Mouse (Mus musculus) neutrophil, adult 5-6 weeks (primary cell): Measurements from ENCODE around the gene Csde1. TPM values are rescaled to one million over a fixed set of nuclear protein-coding genes. Genes with fewer than 3 reads are reported as not detected.
A peak's percentile ranks its signal among the peaks of the same experiment; 100 is the strongest.

ENCODE experiments used
- ATAC-seq: fragments of 151-379, 151-347 bp; 2 replicates; pipeline ENCODE4 v1.8.0; 2017; ENCODE audit warnings: mild to moderate bottlenecking, moderate TSS enrichment; ENCODE audit not compliant: insufficient number of reproducible peaks, poor library complexity, low FRiP score, severe bottlenecking; ENCODE audit errors: extremely low read depth
- total RNA-seq: library from RNA; stranded (forward); fragments of 200-1000 nt; gene quantifications from 2 replicates; pipeline ENCODE4 v1.2.3, GENCODE M21; 2017

Csde1 gene
- total RNA-seq, result 562 and 607 TPM in 2 replicates

GRCm38 (mm10) chr3:103020249-103020942 lies at the start of gene Csde1:
Gene Csde1 (plus strand): TSS chr3:103020426.
- peak; percentile 89 for ATAC-seq

DNA sequence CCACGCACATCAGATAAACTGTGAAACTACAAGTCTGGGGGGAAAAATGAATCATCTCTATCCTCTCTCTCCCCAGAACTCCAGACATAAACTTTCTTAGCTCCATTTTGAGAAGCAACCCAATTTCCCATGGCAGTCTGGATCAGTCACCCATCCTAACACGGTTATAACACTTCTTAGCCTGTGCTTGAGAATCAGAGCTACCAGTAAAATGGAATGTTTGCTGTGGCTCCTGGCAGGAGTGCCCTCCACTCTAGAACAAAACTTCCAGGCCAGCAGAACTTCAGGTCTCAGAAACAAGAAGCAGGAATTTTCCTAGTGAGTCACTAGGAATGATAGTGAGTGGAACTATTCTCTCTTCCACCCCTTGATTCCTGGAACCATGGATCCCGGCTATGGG lies 49.7 kb upstream of the Csde1 start:
- no peak for ATAC-seq

- no peak for ATAC-seq
Measured at GRCm38 (mm10) chr3:102976906-102977305, 43.3 kb upstream of the Csde1 start.

DNA sequence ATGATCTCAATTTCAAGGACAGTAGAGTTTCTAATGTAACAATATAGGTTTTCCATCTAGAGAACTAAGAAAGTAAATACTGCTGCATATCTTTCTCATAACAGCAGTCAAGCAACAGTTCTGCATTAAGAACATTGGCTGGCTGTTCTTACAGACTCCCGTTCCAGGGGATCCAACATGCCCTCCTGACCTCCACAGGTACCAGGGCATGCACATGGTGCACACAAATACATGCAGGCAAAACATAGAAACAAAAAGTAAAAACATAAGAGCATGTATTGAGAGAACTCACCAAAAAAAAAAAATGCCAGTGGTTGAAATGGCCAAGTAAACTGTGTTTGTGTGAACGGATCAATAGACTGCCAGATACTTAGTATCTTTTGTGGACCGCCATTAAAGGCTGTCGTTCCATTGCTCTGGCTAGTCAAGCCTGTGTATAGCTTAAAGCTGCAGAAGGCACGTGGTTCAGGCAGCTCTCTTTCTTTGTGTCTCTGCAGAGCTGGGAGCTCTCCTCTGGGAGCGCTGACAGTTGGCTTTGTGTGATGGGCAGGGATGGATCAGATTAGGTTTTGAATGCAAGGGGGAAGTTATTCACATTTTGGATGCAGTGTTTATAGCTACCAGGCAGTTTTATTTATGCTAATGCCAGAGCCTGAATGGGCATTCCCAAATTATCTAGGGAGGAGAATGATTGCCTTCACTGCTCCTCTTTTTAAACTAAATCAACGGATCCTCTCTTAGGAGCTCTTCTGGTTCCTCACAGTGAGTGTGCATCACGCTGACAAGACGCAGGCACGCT lies 40.5 kb upstream of the Csde1 start:
- ATAC-seq, result no peak

DNA sequence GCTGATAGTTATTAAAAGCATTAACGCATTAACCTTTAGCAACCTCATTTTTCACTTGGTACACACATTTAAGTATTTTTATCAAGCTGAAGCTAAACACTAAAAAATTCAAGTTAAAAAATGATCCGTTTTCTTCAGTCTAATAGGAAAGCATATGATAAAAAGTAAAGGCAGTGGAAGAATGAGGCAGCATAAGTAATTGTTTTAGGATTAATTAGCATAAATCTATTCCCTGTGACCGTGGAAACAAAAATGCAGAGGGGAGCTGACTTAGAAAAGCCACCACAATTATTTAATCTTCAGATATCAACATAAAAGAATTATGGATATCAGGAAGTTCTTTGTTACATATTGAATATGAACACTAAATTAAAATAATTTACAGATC lies 39.9 kb upstream of the Csde1 start:
- ATAC-seq, result no peak

GRCm38 (mm10) chr3:102991041-102991440 lies 29.2 kb upstream of the Csde1 start:
- no peak for ATAC-seq

GRCm38 (mm10) chr3:102992936-102993335 lies 27.3 kb upstream of the Csde1 start:
- no peak for ATAC-seq

DNA sequence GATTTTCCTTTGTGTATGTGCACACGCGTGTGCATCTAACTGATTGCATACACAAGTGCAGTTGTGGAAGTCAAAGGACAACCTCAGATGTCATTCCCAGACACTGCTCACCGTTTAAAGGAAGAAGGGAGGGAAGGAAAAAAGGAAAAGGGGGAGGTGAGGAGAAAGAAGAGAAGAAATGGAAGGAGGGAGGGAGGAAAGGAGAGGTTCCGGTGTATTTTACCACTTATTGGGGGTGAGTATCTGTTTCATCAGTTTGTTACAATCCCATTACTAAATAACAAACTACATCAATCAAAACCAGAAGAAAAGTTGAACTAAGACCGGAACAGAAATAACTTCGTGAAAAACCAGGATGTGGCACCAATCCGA lies 25.0 kb upstream of the Csde1 start:
- ATAC-seq, result no peak

GRCm38 (mm10) chr3:102995605-102996321 lies 24.5 kb upstream of the Csde1 start, which contains the start of gene Sike1:
Gene Sike1 (plus strand): TSS chr3:102995708.
- peak; percentile 92 for ATAC-seq

GRCm38 (mm10) chr3:102997036-102997435 lies 23.2 kb upstream of the Csde1 start:
- ATAC-seq, result no peak

DNA sequence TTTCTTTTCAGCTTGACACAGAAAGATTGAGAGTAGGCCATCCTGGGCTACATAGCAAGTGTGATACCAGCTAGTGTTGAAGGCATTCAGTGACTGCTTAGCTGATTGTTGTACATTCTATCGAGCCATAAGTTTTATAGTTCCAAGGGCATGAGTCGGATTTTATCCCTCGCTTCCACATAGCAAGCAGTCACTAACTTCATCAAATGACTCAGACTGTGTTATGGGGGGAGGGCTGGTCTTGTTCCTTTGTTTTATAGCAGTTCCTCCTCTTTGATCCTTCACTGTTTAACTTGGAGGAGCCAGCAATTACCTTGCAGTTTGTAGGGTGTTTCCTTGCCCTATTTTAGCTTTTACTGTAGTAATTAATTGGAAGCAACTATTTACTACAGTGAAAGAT lies 22.6 kb upstream of the Csde1 start:
- ATAC-seq, result no peak

DNA sequence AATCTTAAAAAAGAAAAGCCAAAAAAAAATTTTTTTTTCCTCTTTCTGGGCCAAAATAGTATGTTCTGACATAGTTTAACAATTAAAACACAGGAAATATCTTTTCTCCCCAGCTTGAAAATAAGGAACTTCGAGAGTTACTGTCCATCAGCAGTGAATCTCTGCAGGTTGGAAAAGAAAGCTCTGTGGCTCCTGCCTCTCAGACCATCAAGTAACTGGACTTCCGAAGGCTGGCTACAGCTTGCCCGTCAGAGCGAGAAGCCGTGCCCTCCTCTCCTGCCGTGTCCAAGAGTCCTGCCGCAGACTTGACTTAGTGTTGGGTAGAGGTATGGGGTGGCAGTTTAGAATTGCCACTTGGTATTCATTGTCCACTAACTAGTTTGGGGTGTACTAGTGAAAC lies 18.6 kb upstream of the Csde1 start:
- ATAC-seq, result no peak

DNA sequence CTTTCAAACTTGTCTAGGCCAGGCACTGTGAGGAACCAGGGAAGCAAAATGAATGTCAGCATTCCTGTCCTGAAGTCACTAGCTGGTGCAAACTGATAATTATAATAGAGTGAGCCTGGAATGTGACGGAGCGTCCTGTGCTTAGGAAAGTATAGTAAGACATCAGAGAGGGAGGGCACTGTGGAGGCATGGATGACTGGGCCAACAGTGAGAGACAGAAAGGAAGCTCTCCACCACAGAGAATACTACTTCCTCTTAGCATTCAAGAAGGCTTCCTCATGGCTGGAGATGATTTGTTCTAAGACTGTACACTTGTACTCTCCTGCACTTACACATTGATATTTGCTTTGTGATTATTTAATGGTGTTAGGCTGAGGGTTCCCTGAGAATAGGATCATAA lies 2.9 kb upstream of the Csde1 start:
- ATAC-seq, result peak; percentile 61

DNA sequence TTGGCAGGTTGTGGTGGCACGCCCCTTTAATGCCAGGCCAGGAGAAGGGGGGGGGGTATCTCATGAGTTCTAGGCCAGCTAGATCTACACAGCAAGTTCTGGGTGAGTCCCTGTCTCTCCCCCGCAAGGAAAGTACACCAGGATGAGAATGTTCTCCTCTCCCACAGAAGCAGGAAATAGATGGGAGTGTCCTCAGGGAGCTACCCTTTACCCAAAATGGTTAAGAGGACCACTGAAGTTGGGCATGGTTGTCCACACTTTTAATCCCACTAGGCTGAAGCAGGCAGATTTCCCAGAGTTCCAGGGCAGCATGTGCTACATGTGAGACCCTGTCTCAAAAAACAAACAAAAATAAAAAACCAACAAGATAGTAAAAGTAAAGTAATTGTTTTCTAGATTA lies 764 bp upstream of the Csde1 start:
- ATAC-seq, result no peak

- peak; percentile 68 for ATAC-seq
Measured at GRCm38 (mm10) chr3:103020943-103021638, 865 bp downstream of the Csde1 start.

- peak; percentile 62 for ATAC-seq
Measured at GRCm38 (mm10) chr3:103026174-103026573, 5.9 kb downstream of the Csde1 start.

GRCm38 (mm10) chr3:103040285-103040684 lies 20.1 kb downstream of the Csde1 start:
- ATAC-seq, result no peak

DNA sequence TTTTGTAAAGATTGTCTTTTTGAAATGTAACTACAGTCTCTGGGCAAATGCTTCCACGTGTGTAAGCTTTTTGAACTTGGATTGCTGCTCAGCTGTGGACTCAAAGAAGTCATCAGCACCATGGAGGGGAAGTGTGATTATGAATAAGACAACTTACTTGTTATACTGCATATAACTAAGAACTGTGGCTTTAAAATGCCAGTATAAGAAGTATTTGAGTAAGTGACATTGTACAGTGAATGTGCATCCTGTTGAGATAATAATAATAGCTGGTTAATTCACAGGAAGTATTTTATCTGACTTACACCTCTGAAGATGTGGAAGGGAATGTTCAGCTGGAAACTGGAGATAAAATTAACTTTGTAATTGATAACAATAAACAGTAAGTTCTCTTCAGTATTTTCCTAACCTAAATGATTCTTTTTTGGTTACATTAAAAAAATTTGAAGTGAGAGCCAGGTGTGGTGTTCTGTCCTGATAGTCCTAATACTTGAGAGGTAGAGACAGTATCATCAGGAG lies 20.7 kb downstream of the Csde1 start:
- ATAC-seq, result no peak

GRCm38 (mm10) chr3:103056016-103056595 lies 35.9 kb downstream of the Csde1 start:
- no peak for ATAC-seq
